Mouse (Mus musculus): ENCODE measurements around the gene Cspg5. TPM values are rescaled to one million over a fixed set of nuclear protein-coding genes. Genes with fewer than 3 reads are reported as not detected.
A peak's percentile ranks its signal among the peaks of the same experiment; 100 is the strongest.

The Cspg5 gene
- polyA plus RNA-seq (2015; fragmentation: Nextera tagmentation; extraction: Ambion mirVana), result 1.2 and 1.4 TPM in 2 replicates

GRCm38 (mm10) chr9:110243221-110243833, at the start of gene Cspg5:
TSS of gene Cspg5 (plus strand) at chr9:110243783.
- Histone ChIP-seq H3K36me3 (ENCODE audit: control insufficient read depth, insufficient read depth) (0 out of 2 replicates have a peak, but pooled peaks cover 2% of the 10 kb centered on the region), H3K4me3 (ENCODE audit: low read length) (no peak within 1 kb of the TSS; the same call in 1 of the 2 replicates), H3K9me3 (replicated peaks; ENCODE audit: control insufficient read depth, low read length) (no peaks in the 10 kb centered on the region), H3K27ac (ENCODE audit: low read length) (no peak within 1 kb of the TSS), H3K27me3 (ENCODE audit: control insufficient read depth, insufficient read depth, low read length) (peaks cover 9% of the 10 kb centered on the region), H3K9ac (ENCODE audit: low read length) (no peak within 1 kb of the TSS), H3K4me1 (ENCODE audit: control insufficient read depth, insufficient read depth, low read length) (peaks cover 4% of the 10 kb centered on the region; the same call in 1 of the 2 replicates), H3K4me2 (ENCODE audit: low read depth, low read length) (peak within 1 kb of the TSS; percentile 100)
- no peak for ATAC-seq (replicated peaks; ENCODE audit: extremely low read depth, insufficient read depth, low FRiP score)
- WGBS, result 83% methylated on average over 7 of the region's 7 CpGs

GRCm38 (mm10) chr9:110199870-110200269, 43.7 kb upstream of the Cspg5 start:
- no peaks in the 10 kb centered on the region for H3K9me3 ChIP-seq (replicated peaks; ENCODE audit: control insufficient read depth, low read length)
- H3K36me3 ChIP-seq (ENCODE audit: control insufficient read depth, insufficient read depth), result peaks cover 43% of the 10 kb centered on the region
- 0 out of 2 replicates have a peak, but pooled peaks cover 2% of the 10 kb centered on the region for H3K4me1 ChIP-seq (ENCODE audit: control insufficient read depth, insufficient read depth, low read length)
- H3K27ac ChIP-seq (ENCODE audit: low read length), result peak overlapping the region; percentile 15; the same call in 1 of the 2 replicates
- ATAC-seq (replicated peaks; ENCODE audit: extremely low read depth, insufficient read depth, low FRiP score), result no peak
- no peak overlapping the region for H3K9ac ChIP-seq (ENCODE audit: low read length)
- H3K4me3 ChIP-seq (ENCODE audit: low read length), result no peak overlapping the region
- no peak overlapping the region for H3K4me2 ChIP-seq (ENCODE audit: low read depth, low read length)
- WGBS, result 50% methylated on average over 2 of the region's 2 CpGs
- no peaks in the 10 kb centered on the region for H3K27me3 ChIP-seq (ENCODE audit: control insufficient read depth, insufficient read depth, low read length)

- H3K9ac ChIP-seq (ENCODE audit: low read length), result no peak overlapping the region
These were observed 37.8 kb upstream of the Cspg5 start for GRCm38 (mm10) chr9:110205526-110206404.

DNA sequence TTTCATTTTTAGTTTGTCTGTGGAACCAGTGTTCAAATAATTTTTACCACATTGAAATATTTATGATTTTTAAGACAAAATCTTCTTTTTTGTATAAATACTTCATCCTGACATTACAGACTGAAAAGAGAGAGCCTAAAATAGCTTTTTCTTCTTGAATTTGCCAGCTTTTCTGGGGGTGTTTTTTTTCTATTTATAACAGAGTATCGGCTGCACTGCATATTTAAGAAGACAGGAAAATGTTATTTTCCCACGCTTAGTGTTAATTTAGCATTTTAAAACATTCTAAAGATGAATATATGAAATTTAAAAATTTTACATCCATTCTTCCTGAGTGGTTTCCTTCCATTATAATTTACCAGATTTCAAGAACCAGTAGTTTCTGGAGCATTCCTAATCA, 37.1 kb upstream of the Cspg5 start:
- peaks cover 55% of the 10 kb centered on the region for H3K36me3 ChIP-seq (ENCODE audit: control insufficient read depth, insufficient read depth)
- H3K27ac ChIP-seq (ENCODE audit: low read length), result no peak overlapping the region
- peaks cover 6% of the 10 kb centered on the region for H3K4me1 ChIP-seq (ENCODE audit: control insufficient read depth, insufficient read depth, low read length)
- no peaks in the 10 kb centered on the region for H3K27me3 ChIP-seq (ENCODE audit: control insufficient read depth, insufficient read depth, low read length)
- no peak overlapping the region for H3K4me2 ChIP-seq (ENCODE audit: low read depth, low read length)
- no peak overlapping the region for H3K4me3 ChIP-seq (ENCODE audit: low read length)
- no peak overlapping the region for H3K9ac ChIP-seq (ENCODE audit: low read length)
- WGBS, result 88% methylated on average over 2 of the region's 2 CpGs
- ATAC-seq (replicated peaks; ENCODE audit: extremely low read depth, insufficient read depth, low FRiP score), result no peak
- H3K9me3 ChIP-seq (replicated peaks; ENCODE audit: control insufficient read depth, low read length), result no peaks in the 10 kb centered on the region

More at GRCm38 (mm10) chr9:110205526-110206404, 37.8 kb upstream of the Cspg5 start:
- Histone ChIP-seq H3K9me3 (replicated peaks; ENCODE audit: control insufficient read depth, low read length) (no peaks in the 10 kb centered on the region), H3K36me3 (ENCODE audit: control insufficient read depth, insufficient read depth) (peaks cover 52% of the 10 kb centered on the region), H3K4me3 (ENCODE audit: low read length) (no peak overlapping the region), H3K27ac (ENCODE audit: low read length) (no peak overlapping the region; the same call in 1 of the 2 replicates), H3K4me1 (ENCODE audit: control insufficient read depth, insufficient read depth, low read length) (peaks cover 6% of the 10 kb centered on the region), H3K27me3 (ENCODE audit: control insufficient read depth, insufficient read depth, low read length) (no peaks in the 10 kb centered on the region), H3K4me2 (ENCODE audit: low read depth, low read length) (no peak overlapping the region)
- WGBS, result 57% methylated on average over 15 of the region's 15 CpGs
- no peak for ATAC-seq (replicated peaks; ENCODE audit: extremely low read depth, insufficient read depth, low FRiP score)

GRCm38 (mm10) chr9:110208265-110208664, 35.3 kb upstream of the Cspg5 start:
- H3K9ac ChIP-seq (ENCODE audit: low read length), result no peak overlapping the region
- H3K4me2 ChIP-seq (ENCODE audit: low read depth, low read length), result no peak overlapping the region
- H3K27me3 ChIP-seq (ENCODE audit: control insufficient read depth, insufficient read depth, low read length), result no peaks in the 10 kb centered on the region
- H3K4me3 ChIP-seq (ENCODE audit: low read length), result no peak overlapping the region
- WGBS, result 67% methylated on average over 7 of the region's 7 CpGs
- no peak for ATAC-seq (replicated peaks; ENCODE audit: extremely low read depth, insufficient read depth, low FRiP score)
- H3K9me3 ChIP-seq (replicated peaks; ENCODE audit: control insufficient read depth, low read length), result no peaks in the 10 kb centered on the region
- H3K27ac ChIP-seq (ENCODE audit: low read length), result no peak overlapping the region
- H3K4me1 ChIP-seq (ENCODE audit: control insufficient read depth, insufficient read depth, low read length), result peaks cover 6% of the 10 kb centered on the region
- H3K36me3 ChIP-seq (ENCODE audit: control insufficient read depth, insufficient read depth), result peaks cover 49% of the 10 kb centered on the region

DNA sequence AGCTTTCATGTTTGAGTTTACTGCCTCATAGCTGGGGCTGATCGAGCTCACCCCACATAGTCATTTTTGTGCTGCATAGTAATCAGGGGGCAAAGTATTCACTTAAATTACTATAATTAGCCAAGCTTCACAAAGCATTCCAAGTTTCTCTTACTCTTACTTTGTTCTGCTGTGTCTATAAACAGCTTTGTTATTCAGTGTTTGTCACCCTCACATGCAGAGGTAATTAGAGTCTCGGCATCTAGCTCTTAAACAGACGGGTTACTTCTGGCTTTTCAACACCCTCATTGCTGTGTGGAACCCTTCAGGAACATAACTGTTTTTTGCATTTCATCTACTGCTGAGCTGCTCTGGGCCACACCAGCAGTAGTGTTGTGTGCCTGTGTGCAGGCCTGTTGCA, 34.6 kb upstream of the Cspg5 start:
- H3K27ac ChIP-seq (ENCODE audit: low read length), result peak overlapping the region; percentile 46
- H3K9me3 ChIP-seq (replicated peaks; ENCODE audit: control insufficient read depth, low read length), result no peaks in the 10 kb centered on the region
- no peak for ATAC-seq (replicated peaks; ENCODE audit: extremely low read depth, insufficient read depth, low FRiP score)
- no peak overlapping the region for H3K4me3 ChIP-seq (ENCODE audit: low read length)
- H3K36me3 ChIP-seq (ENCODE audit: control insufficient read depth, insufficient read depth), result peaks cover 47% of the 10 kb centered on the region
- no peaks in the 10 kb centered on the region for H3K27me3 ChIP-seq (ENCODE audit: control insufficient read depth, insufficient read depth, low read length)
- H3K4me2 ChIP-seq (ENCODE audit: low read depth, low read length), result no peak overlapping the region
- WGBS, result 60% methylated on average over 3 of the region's 3 CpGs
- H3K4me1 ChIP-seq (ENCODE audit: control insufficient read depth, insufficient read depth, low read length), result peaks cover 6% of the 10 kb centered on the region
- no peak overlapping the region for H3K9ac ChIP-seq (ENCODE audit: low read length)

DNA sequence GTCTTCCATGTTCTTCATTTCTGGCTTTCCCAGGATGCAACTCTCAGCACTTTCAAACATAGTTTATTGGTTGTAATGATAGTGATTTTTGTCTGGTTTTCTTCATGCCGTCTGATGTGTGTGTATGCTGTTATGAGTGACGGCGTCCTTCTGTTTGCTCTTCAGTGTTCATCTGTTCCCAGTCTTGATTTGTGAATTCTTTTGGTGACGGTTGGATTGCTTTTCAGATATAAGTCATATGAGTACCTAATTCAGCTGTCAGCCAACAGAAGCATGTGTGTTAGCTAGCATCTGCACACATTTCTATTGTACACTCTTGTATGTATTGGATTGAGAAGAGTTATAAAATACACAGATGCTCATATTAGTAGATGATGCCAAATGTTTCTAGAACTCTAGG, 19.3 kb upstream of the Cspg5 start:
- no peak for ATAC-seq (replicated peaks; ENCODE audit: extremely low read depth, insufficient read depth, low FRiP score)
- no peak overlapping the region for H3K4me2 ChIP-seq (ENCODE audit: low read depth, low read length)
- H3K9ac ChIP-seq (ENCODE audit: low read length), result no peak overlapping the region
- peaks cover 29% of the 10 kb centered on the region for H3K36me3 ChIP-seq (ENCODE audit: control insufficient read depth, insufficient read depth)
- H3K27ac ChIP-seq (ENCODE audit: low read length), result no peak overlapping the region
- WGBS, result 87% methylated on average over 4 of the region's 4 CpGs
- H3K9me3 ChIP-seq (replicated peaks; ENCODE audit: control insufficient read depth, low read length), result no peaks in the 10 kb centered on the region
- H3K27me3 ChIP-seq (ENCODE audit: control insufficient read depth, insufficient read depth, low read length), result no peaks in the 10 kb centered on the region
- H3K4me1 ChIP-seq (ENCODE audit: control insufficient read depth, insufficient read depth, low read length), result no peaks in the 10 kb centered on the region; the same call in 1 of the 2 replicates
- no peak overlapping the region for H3K4me3 ChIP-seq (ENCODE audit: low read length)

- no peak for ATAC-seq (replicated peaks; ENCODE audit: extremely low read depth, insufficient read depth, low FRiP score)
- no peak overlapping the region for H3K9ac ChIP-seq (ENCODE audit: low read length)
- H3K27ac ChIP-seq (ENCODE audit: low read length), result no peak overlapping the region
- H3K4me3 ChIP-seq (ENCODE audit: low read length), result no peak overlapping the region
- H3K4me2 ChIP-seq (ENCODE audit: low read depth, low read length), result no peak overlapping the region
- H3K9me3 ChIP-seq (replicated peaks; ENCODE audit: control insufficient read depth, low read length), result no peaks in the 10 kb centered on the region
- no peaks in the 10 kb centered on the region for H3K27me3 ChIP-seq (ENCODE audit: control insufficient read depth, insufficient read depth, low read length)
- WGBS, result 93% methylated on average over 4 of the region's 4 CpGs
- peaks cover 32% of the 10 kb centered on the region for H3K36me3 ChIP-seq (ENCODE audit: control insufficient read depth, insufficient read depth)
- H3K4me1 ChIP-seq (ENCODE audit: control insufficient read depth, insufficient read depth, low read length), result no peaks in the 10 kb centered on the region; the same call in 1 of the 2 replicates
These were observed 17.4 kb upstream of the Cspg5 start for GRCm38 (mm10) chr9:110226191-110226590.

DNA sequence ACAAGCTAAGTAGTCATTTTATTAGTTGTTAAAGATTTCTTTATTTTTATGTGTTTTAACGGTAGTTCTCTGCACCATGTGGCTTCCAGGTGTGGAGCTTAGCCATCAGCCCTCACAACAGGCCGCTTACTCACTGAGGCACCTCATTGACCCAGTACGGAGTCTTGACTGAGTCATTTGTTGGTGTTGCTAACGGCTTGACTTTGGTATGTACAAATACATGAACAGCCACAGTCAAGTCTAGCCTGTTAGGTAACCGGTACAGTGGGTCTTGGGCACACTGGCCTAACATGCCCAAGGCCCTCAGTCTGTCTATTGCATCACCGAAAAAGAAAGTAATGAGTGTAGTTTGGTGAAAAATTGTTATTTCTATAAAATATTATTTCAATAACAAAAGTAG, 14.9 kb upstream of the Cspg5 start:
- H3K9me3 ChIP-seq (replicated peaks; ENCODE audit: control insufficient read depth, low read length), result no peaks in the 10 kb centered on the region
- no peak overlapping the region for H3K9ac ChIP-seq (ENCODE audit: low read length)
- 89% methylated on average over 6 of the region's 6 CpGs for WGBS
- H3K4me1 ChIP-seq (ENCODE audit: control insufficient read depth, insufficient read depth, low read length), result no peaks in the 10 kb centered on the region; the same call in 1 of the 2 replicates
- no peak overlapping the region for H3K4me3 ChIP-seq (ENCODE audit: low read length)
- no peak overlapping the region for H3K4me2 ChIP-seq (ENCODE audit: low read depth, low read length)
- no peak overlapping the region for H3K27ac ChIP-seq (ENCODE audit: low read length)
- peaks cover 25% of the 10 kb centered on the region for H3K36me3 ChIP-seq (ENCODE audit: control insufficient read depth, insufficient read depth)
- no peaks in the 10 kb centered on the region for H3K27me3 ChIP-seq (ENCODE audit: control insufficient read depth, insufficient read depth, low read length)
- no peak for ATAC-seq (replicated peaks; ENCODE audit: extremely low read depth, insufficient read depth, low FRiP score)

Measured in heart, embryonic 16.5 days (tissue).